In the genomic region with DNA sequence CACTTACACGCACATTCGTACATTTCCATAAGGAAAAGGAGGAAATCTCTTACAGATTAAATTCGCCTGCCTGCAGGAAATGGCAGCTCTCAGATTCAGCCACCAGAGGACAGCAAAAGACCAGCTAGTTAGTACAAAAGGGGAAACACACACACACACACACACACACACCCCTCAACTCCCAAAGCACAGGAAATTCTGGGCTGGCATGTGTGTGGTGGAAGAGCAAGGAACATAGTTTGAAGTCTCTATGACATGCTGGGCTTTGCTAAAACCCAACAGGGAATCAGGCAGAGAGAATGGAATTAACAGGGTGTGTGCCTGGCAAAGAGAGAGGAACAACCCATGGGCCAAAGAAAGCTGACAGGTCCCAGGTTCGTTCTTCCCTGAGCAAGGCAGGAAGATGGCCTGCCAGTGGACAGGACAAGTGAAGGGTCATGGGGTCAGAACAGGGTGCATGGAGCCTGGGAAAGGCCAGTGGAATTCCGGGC, we compare ENCODE assay signal across 8 mouse cellular contexts. TPM values are rescaled to one million over a fixed set of nuclear protein-coding genes. Genes with fewer than 3 reads are reported as not detected.
A peak's percentile ranks its signal among the peaks of the same experiment; 100 is the strongest.
DNase-seq lines count a peak whose midpoint lies in the region; ATAC-seq and TF ChIP-seq lines count a peak whose summit lies in the region.

No protein-coding gene starts in this region.

- H3K4me3 ChIP-seq in neural tube, embryonic 11.5 days (ENCODE audit: low read depth, low read length) = no peak overlapping the region
- no peak overlapping the region for H3K4me3 ChIP-seq in intestine, postnatal 0 days (ENCODE audit: low read depth, low read length)
- no peak overlapping the region for H3K4me3 ChIP-seq in small intestine, adult 2 months (ENCODE audit: low read depth, low read length)

- no peak for ATAC-seq in neural tube, embryonic 11.5 days (ENCODE audit: insufficient read depth, low FRiP score, low TSS enrichment)
- no peak for ATAC-seq in intestine, postnatal 0 days

- H3K4me2 ChIP-seq in neural tube, embryonic 11.5 days (ENCODE audit: low read depth) = no peak overlapping the region
- H3K4me2 ChIP-seq in intestine, postnatal 0 days (replicated peaks; ENCODE audit: low read depth) = no peak overlapping the region

- no peak overlapping the region for H3K27ac ChIP-seq in neural tube, embryonic 11.5 days (ENCODE audit: low read depth, low read length)
- H3K27ac ChIP-seq in intestine, postnatal 0 days (ENCODE audit: low read depth, low read length) = peak overlapping the region; percentile 22; the same call in 1 of the 2 replicates
- no peak overlapping the region; the same call in 1 of the 2 replicates for H3K27ac ChIP-seq in small intestine, adult 2 months (ENCODE audit: insufficient read depth, low read depth, low read length)

- TF ChIP-seq CTCF in intestine, postnatal 0 days (IDR thresholded peaks at IDR 0.05; ENCODE audit: low read depth) = peak; percentile 96
- TF ChIP-seq CTCF in small intestine, adult 2 months (IDR thresholded peaks at IDR 0.05; ENCODE audit: extremely low read depth, insufficient read length, insufficient replicate concordance, low read depth, low read length) = peak; percentile 61; the same call in 1 of the 2 replicates

- no peaks in the 10 kb centered on the region for H3K36me3 ChIP-seq in neural tube, embryonic 11.5 days (ENCODE audit: control insufficient read depth, insufficient read depth, low read length)
- no peaks in the 10 kb centered on the region for H3K36me3 ChIP-seq in intestine, postnatal 0 days (ENCODE audit: control insufficient read depth, insufficient read depth)
- H3K36me3 ChIP-seq in small intestine, adult 2 months (ENCODE audit: control insufficient read depth, insufficient read depth, low read length) = no peaks in the 10 kb centered on the region

- TF ChIP-seq POLR2A in small intestine, adult 2 months (IDR thresholded peaks at IDR 0.05; ENCODE audit: low read depth, low read length) = no peak

- H3K9ac ChIP-seq in neural tube, embryonic 11.5 days (ENCODE audit: low read length) = no peak overlapping the region
- H3K9ac ChIP-seq in intestine, postnatal 0 days (ENCODE audit: low read depth, low read length) = no peak overlapping the region

- H3K27me3 ChIP-seq in neural tube, embryonic 11.5 days (ENCODE audit: control insufficient read depth, insufficient read depth, low read length) = no peaks in the 10 kb centered on the region
- no peaks in the 10 kb centered on the region for H3K27me3 ChIP-seq in intestine, postnatal 0 days (replicated peaks; ENCODE audit: control insufficient read depth, insufficient read depth, low read length)
- no peaks in the 10 kb centered on the region for H3K27me3 ChIP-seq in small intestine, adult 2 months (ENCODE audit: control insufficient read depth, insufficient read depth, low read length)

- peak; percentile 60 for DNase-seq in neural tube, embryonic 11.5 days (ENCODE audit: low spot score)
- no peak for DNase-seq in neural tube, embryonic 10.5 days (ENCODE audit: extremely low spot score, low spot score)
- DNase-seq in adrenal gland, postnatal 36 days = peak; percentile 53 to 80
- DNase-seq in gastrocnemius, postnatal 25 days = peak; percentile 60
- DNase-seq in lung, adult 18-20 months = peak; percentile 56 to 61
- no peak for DNase-seq in cerebellum, adult 8-10 months

- 0 out of 2 replicates have a peak, but pooled peaks cover 4% of the 10 kb centered on the region for H3K4me1 ChIP-seq in neural tube, embryonic 11.5 days (ENCODE audit: control insufficient read depth, insufficient read depth, low read length)
- peaks cover 18% of the 10 kb centered on the region for H3K4me1 ChIP-seq in intestine, postnatal 0 days (replicated peaks; ENCODE audit: control insufficient read depth, insufficient read depth, low read length)
- peaks cover 3% of the 10 kb centered on the region; the same call in 1 of the 2 replicates for H3K4me1 ChIP-seq in small intestine, adult 2 months (ENCODE audit: control insufficient read depth, insufficient read depth, insufficient read length, low read length)

- WGBS in neural tube, embryonic 11.5 days = 63% methylated on average over 5 of the region's 5 CpGs
- 54% methylated on average over 5 of the region's 5 CpGs for WGBS in intestine, postnatal 0 days
- 43% methylated on average over 5 of the region's 5 CpGs for WGBS in small intestine, adult 2 months

- H3K9me3 ChIP-seq in neural tube, embryonic 11.5 days (ENCODE audit: control insufficient read depth, low read length) = no peaks in the 10 kb centered on the region
- H3K9me3 ChIP-seq in intestine, postnatal 0 days (ENCODE audit: control insufficient read depth) = no peaks in the 10 kb centered on the region

RNA-seq across cellular contexts. Expression of gene Ppif, which starts 13.8 kb away (rescaled TPM):
- polyA plus RNA-seq in neural tube, embryonic 11.5 days (2014; fragmentation: Nextera tagmentation; extraction: Ambion mirVana) = 38.7 TPM in 2 replicates
- total RNA-seq in adrenal gland, postnatal 36 days (2021) = 10 to 100 TPM; 24.4 to 27.7 TPM
- total RNA-seq in gastrocnemius, postnatal 25 days (2021) = 10 to 100 TPM; 39.9 to 51.1 TPM
- polyA plus RNA-seq in intestine, postnatal 0 days (2015; fragmentation: Nextera tagmentation; extraction: Ambion mirVana) = 73.8 and 80.0 TPM in 2 replicates
- polyA plus RNA-seq in small intestine, adult 2 months (2012; rRNA removed) = 66.8 and 80.1 TPM in 2 replicates

Comparison
In these comparisons a context has a peak if more than half of its experiments do, and no peak if none do; other contexts are left out.
1. DNase-seq: peak in neural tube, embryonic 11.5 days (single experiment), adrenal gland, postnatal 36 days (2 of 2), gastrocnemius, postnatal 25 days (single experiment) and lung, adult 18-20 months (2 of 2); none in neural tube, embryonic 10.5 days (single experiment) and cerebellum, adult 8-10 months (single experiment).